Mouse (Mus musculus) G1E (cell line): ENCODE results near the gene Egfr.

ENCODE experiments used
- CTCF ChIP-seq: IDR thresholded peaks from 2 replicates; pipeline ENCODE4 v1.5.1; 2012; ENCODE audit warnings: low read depth, low read length, inconsistent platforms, mixed read lengths
- POLR2AphosphoS5 ChIP-seq: IDR thresholded peaks from 2 replicates; pipeline ENCODE4 v1.6.1; 2012; ENCODE audit warnings: low read depth, low read length, inconsistent platforms; ENCODE audit not compliant: insufficient replicate concordance

GRCm38 (mm10) chr11:16823830-16824545 lies 72.0 kb downstream of the Egfr start:
- no peak for TF ChIP-seq CTCF
- TF ChIP-seq POLR2AphosphoS5: no peak
